Mouse (Mus musculus) ovary, postnatal 10 days (tissue): ENCODE measurements around the gene Ttn.

Source experiments
- DNase-seq: peaks from one replicate; pipeline ENCODE4 v3.0.0; 2022; ENCODE audit warnings: low spot score

The Ttn gene

GRCm38 (mm10) chr2:76702751-76703150 is 279.6 kb downstream of the Ttn start:
- no peak for DNase-seq

GRCm38 (mm10) chr2:76702188-76702587 is 280.2 kb downstream of the Ttn start:
- DNase-seq: no peak

- no peak for DNase-seq
Measured at GRCm38 (mm10) chr2:76695290-76695689, 287.1 kb downstream of the Ttn start.

GRCm38 (mm10) chr2:76693765-76694164 is 288.6 kb downstream of the Ttn start:
- no peak for DNase-seq

- DNase-seq: no peak
Measured at GRCm38 (mm10) chr2:76690436-76691204, 291.7 kb downstream of the Ttn start.

GRCm38 (mm10) chr2:76688162-76688561 is 294.2 kb downstream of the Ttn start:
- no peak for DNase-seq

GRCm38 (mm10) chr2:76687608-76688007 is 294.7 kb downstream of the Ttn start:
- DNase-seq: no peak

GRCm38 (mm10) chr2:76686986-76687385 is 295.4 kb downstream of the Ttn start:
- DNase-seq: no peak

- DNase-seq: no peak
Measured at GRCm38 (mm10) chr2:76682301-76682700, 300.0 kb downstream of the Ttn start.

GRCm38 (mm10) chr2:76676401-76677226 is 305.7 kb downstream of the Ttn start:
- DNase-seq: no peak

- no peak for DNase-seq
Measured at GRCm38 (mm10) chr2:76675949-76676348, 306.4 kb downstream of the Ttn start.

GRCm38 (mm10) chr2:76675451-76675850 is 306.9 kb downstream of the Ttn start:
- no peak for DNase-seq

- peak; percentile 77 for DNase-seq
Measured at GRCm38 (mm10) chr2:76674725-76675427, 307.5 kb downstream of the Ttn start, which contains the start of gene Plekha3. Gene Plekha3, plus strand, starts transcription at chr2:76675281.

GRCm38 (mm10) chr2:76673472-76674081 is 308.8 kb downstream of the Ttn start:
- no peak for DNase-seq

- peak; percentile 84 for DNase-seq
Measured at GRCm38 (mm10) chr2:76672966-76673392, 309.4 kb downstream of the Ttn start, which contains the start of gene Fkbp7. Gene Fkbp7, minus strand, starts transcription at chr2:76673116.

GRCm38 (mm10) chr2:76672134-76672745 is 310.1 kb downstream of the Ttn start:
- DNase-seq: no peak

- no peak for DNase-seq
Measured at GRCm38 (mm10) chr2:76671641-76672040, 310.7 kb downstream of the Ttn start.

- DNase-seq: no peak
Measured at GRCm38 (mm10) chr2:76667200-76667599, 315.1 kb downstream of the Ttn start.

GRCm38 (mm10) chr2:76665531-76665930 is 316.8 kb downstream of the Ttn start:
- no peak for DNase-seq

GRCm38 (mm10) chr2:76659419-76659818 is 322.9 kb downstream of the Ttn start:
- DNase-seq: no peak

- DNase-seq: no peak
Measured at GRCm38 (mm10) chr2:76658551-76658950, 323.8 kb downstream of the Ttn start.
